Mouse (Mus musculus): Measurements from ENCODE around the gene Hint3.

DNA sequence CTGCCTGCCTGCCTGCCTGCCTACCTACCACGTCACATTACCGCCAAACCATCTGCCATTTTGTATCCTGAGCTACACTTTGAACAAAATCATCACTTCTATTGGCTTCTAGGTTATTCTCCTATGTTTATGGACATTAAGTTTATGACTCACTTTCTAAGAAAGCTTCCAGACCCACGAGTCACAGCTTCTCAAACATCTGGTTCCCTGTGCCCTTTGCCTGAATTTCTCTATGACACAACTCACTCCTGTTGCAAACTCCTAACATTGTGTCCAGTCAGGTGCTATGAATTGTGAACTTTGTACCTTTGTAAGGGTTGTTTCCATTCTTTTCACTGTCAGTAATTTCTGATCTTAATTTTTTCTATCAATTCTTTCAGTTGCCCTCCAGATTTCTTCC lies 8.8 kb upstream of the Hint3 start:
- TF ChIP-seq CTCF (IDR thresholded peaks at IDR 0.05 in 2 of 3, conservative IDR thresholded peaks at IDR 0.05 in 1 of 3; ENCODE audit: control insufficient read depth in 1 of 3, insufficient read depth in 1 of 3, low read depth in 2 of 3, low read length in 3 of 3, poor library complexity in 1 of 3, severe bottlenecking in 1 of 3) (no peak), BHLHE40 (IDR thresholded peaks at IDR 0.05; ENCODE audit: borderline replicate concordance, low read depth, low read length) (no peak), SMC3 (IDR thresholded peaks at IDR 0.05; ENCODE audit: low read depth, low read length) (no peak), TCF12 (IDR thresholded peaks at IDR 0.05; ENCODE audit: low read depth, low read length) (no peak), POLR2A (IDR thresholded peaks at IDR 0.05; ENCODE audit: control insufficient read depth in 1 of 2, insufficient read depth in 1 of 2, low read depth in 1 of 2, low read length in 2 of 2, poor library complexity in 1 of 2) (no peak), MAFK (IDR thresholded peaks at IDR 0.05; ENCODE audit: borderline replicate concordance, low read depth, low read length) (no peak)
